Mouse (Mus musculus) layer of hippocampus, adult 2 months (tissue): ENCODE results near the gene Otoa. TPM values are rescaled to one million over a fixed set of nuclear protein-coding genes. Genes with fewer than 3 reads are reported as not detected.
A peak's percentile ranks its signal among the peaks of the same experiment; 100 is the strongest.

Experiments used
- DNase-seq, 2 experiments: peaks; one replicate each; pipeline ENCODE4 v3.0.0; 2022; ENCODE audit warnings: low spot score in 2 of 2
- H3K27ac ChIP-seq: fragments of 200-600 bp; 2 replicates; pipeline ENCODE4 v1.8.1; 2022
- H3K4me3 ChIP-seq: fragments of 200-600 bp; 2 replicates; pipeline ENCODE4 v1.8.1; 2022; ENCODE audit warnings: mild to moderate bottlenecking
- CTCF ChIP-seq: fragments of 200-600 bp; conservative IDR thresholded peaks from 2 replicates; pipeline ENCODE4 v1.8.1; 2022; ENCODE audit warnings: antibody characterized with exemption, mild to moderate bottlenecking, moderate library complexity
- total RNA-seq, 2 experiments: library from RNA; stranded (reverse); gene quantifications; 2 replicates each; pipeline ENCODE4 v1.2.3; 2021

The Otoa gene
- total RNA-seq, 2 experiments from 2014 or later: 0.54 TPM

GRCm38 (mm10) chr7:121064309-121064708 lies 17.1 kb upstream of the Otoa start:
- TF ChIP-seq CTCF: peak; percentile 82
- Histone ChIP-seq H3K27ac (no peak overlapping the region), H3K4me3 (no peak overlapping the region)
- peak in 1 of 2 experiments; percentile 28 for DNase-seq

DNA sequence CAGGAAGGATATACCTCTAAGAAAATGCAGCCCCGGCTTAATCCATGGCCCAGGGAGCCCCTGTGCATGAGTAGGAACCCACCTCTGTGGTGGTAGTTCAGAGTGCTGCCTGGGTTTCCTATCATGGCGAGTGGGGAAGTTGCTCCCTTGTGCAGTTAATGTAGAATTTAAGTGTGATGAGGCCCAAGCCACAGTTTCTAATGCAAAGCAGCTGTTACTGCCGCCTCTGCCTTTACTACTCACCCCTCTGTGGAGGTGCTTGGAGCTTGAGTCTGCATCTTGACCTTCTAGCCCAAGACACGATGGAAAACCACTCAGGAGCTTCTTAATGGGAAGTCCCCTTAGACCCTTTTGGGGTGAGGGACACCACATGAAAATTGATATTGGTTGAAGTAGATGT lies 10.2 kb upstream of the Otoa start:
- no peak for DNase-seq
- no peak overlapping the region for H3K4me3 ChIP-seq
- no peak for TF ChIP-seq CTCF
- no peak overlapping the region for H3K27ac ChIP-seq

GRCm38 (mm10) chr7:121072506-121072905 lies 8.9 kb upstream of the Otoa start:
- H3K4me3 ChIP-seq: no peak overlapping the region
- no peak for TF ChIP-seq CTCF
- no peak for DNase-seq
- H3K27ac ChIP-seq: no peak overlapping the region

DNA sequence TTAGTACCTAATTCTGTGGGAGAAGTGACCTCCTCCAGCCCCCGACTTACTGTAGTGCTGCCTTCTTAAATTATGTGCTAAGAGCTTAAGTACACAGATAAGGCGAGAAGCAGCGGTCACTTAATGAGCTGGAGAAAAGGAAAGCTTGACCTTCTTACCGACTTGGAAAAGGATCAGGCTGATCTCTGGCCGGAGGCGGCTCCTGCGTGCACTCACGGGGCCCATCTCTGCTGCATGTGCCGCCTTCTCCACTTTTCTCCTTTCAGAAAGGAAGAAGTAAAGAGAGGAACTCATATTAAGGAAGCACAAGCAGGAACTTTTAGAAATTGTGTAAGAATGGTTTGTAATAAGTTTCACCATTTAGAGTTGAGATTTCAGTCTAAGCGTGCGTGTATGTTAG lies 7.2 kb upstream of the Otoa start, which contains the start of gene Igsf6:
TSS of gene Igsf6 (minus strand) at position 292 of the 400 bp plus-strand sequence.
- H3K27ac ChIP-seq: no peak within 1 kb of the TSS; the same call in 1 of the 2 replicates
- no peak for DNase-seq
- no peak for TF ChIP-seq CTCF
- H3K4me3 ChIP-seq: no peak within 1 kb of the TSS

DNA sequence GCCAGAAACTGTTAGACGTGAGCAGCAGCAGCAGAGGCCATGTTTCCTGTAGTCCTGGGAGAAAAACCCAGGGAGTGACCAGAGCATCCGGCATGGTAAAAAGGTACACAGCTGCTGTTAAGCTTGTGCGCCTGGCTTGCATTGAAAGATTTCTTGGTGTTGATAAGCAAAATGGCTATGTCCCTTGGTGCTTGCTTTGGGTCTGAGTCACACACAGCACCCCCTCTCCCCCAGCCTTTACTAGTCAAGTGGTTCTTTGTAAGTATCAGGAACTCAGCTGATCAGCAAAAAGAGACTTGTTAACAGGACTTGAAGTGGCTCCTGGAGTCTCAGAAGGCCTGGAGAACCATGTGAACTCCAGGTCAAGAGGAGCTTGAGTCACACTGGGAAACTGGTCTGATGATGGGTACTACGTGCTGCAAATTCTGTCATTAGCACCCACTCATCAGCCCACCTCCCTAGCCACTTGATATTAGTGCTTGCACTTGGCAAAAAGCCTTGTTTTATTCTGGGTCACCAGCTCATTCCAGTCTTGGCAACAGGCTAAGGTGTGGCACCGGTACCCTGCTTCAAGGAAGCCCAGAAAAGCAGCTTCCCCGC lies 6.5 kb upstream of the Otoa start:
- H3K4me3 ChIP-seq: no peak overlapping the region
- DNase-seq: no peak
- no peak overlapping the region; the same call in 1 of the 2 replicates for H3K27ac ChIP-seq
- TF ChIP-seq CTCF: no peak

- Histone ChIP-seq H3K27ac (no peak overlapping the region), H3K4me3 (no peak overlapping the region)
- DNase-seq: no peak
- no peak for TF ChIP-seq CTCF
These were observed 6.0 kb upstream of the Otoa start for GRCm38 (mm10) chr7:121075416-121075815.

DNA sequence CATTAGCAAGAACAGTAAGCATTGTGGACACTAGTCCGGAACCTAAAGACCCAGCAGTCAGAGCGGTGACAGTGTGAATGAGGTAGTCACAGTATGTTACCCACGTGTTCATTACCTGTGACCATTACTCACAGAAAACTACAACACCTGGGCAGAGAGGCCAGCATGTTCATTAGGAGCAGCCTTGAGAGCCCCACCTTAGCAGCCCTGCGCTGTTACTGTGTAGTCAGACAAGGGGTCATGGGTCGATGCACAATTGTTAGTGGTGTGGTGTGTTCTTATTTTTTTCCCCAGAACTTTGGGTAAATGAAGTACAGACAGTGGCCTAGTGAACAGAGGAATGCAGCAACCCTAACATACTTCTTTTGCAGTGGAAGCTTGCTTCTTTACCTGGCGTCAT lies 4.1 kb upstream of the Otoa start:
- DNase-seq: no peak
- H3K27ac ChIP-seq: no peak overlapping the region
- TF ChIP-seq CTCF: no peak
- H3K4me3 ChIP-seq: no peak overlapping the region

DNA sequence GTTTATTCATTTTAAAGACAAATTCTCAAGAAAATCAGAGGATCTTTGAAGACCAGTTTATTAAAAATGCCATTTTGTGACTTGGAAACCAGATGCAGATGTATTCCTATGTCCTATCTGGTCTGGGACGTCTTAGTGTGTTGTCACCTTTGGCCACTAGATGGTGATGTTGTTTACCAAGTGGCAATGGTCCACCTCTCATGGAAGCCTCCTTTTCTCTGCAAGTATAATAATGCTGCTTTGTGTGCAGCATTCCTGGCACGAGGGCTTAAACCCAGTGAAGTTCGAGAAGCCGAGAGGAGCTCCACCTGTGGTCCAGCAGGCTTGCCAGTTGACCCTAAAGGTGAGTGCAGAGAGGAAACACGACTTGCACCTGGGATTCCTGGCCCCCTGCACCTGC lies 3.6 kb upstream of the Otoa start:
- TF ChIP-seq CTCF: peak; percentile 88
- H3K27ac ChIP-seq: no peak overlapping the region
- no peak overlapping the region for H3K4me3 ChIP-seq
- peak; percentile 72 to 82 for DNase-seq

GRCm38 (mm10) chr7:121081816-121082215 lies 366 bp downstream of the Otoa start:
- H3K27ac ChIP-seq: no peak overlapping the region
- TF ChIP-seq CTCF: no peak
- H3K4me3 ChIP-seq: no peak overlapping the region
- DNase-seq: no peak

- Histone ChIP-seq H3K4me3 (no peak overlapping the region), H3K27ac (no peak overlapping the region)
- no peak for TF ChIP-seq CTCF
- DNase-seq: no peak
These were observed 1.6 kb downstream of the Otoa start for GRCm38 (mm10) chr7:121082949-121083513.

GRCm38 (mm10) chr7:121084840-121085453 lies 3.5 kb downstream of the Otoa start:
- Histone ChIP-seq H3K27ac (no peak overlapping the region), H3K4me3 (no peak overlapping the region)
- DNase-seq: no peak
- TF ChIP-seq CTCF: no peak

DNA sequence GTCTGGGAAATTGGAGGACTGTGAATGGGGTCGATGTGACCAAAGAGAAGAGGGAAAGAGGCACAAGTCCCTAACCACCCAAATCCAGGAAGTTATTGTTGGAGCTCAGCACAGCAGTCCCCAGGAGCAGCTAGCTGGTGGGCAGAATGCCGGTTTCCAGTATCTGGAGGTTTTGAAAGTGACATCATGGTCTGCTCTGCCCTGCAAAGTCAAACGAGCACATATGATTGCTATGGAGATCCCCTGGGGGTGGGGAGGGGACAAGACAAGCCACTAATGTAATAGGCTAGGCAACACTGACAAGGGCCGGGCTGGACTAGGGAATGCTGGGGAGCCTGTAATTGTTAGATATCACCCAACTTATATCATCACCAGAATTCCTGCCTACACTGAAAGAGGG lies 4.0 kb downstream of the Otoa start:
- no peak for TF ChIP-seq CTCF
- DNase-seq: no peak

DNA sequence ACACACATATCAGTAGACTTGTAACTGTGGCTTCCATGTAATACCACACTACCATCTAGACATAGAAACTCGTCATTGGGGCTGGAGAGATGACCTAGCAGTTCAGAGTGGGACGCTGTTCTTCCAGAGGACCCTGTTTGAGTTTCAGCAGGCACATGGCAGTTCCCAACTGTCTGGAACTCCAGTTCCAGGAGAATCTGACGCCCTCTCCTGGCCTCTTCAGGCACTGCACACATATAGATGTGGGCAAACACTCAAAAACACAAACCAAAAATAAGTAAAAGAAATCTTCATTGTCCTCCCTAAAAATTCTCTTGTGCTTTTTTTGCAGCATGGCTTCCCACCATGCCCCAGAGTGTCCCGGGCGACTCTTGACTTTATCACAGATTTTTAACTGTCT lies 7.3 kb downstream of the Otoa start:
- Histone ChIP-seq H3K27ac (no peak overlapping the region), H3K4me3 (no peak overlapping the region)
- no peak for DNase-seq
- TF ChIP-seq CTCF: peak; percentile 49

More for the DNA sequence above, 4.0 kb downstream of the Otoa start:
- Histone ChIP-seq H3K4me3 (no peak overlapping the region), H3K27ac (no peak overlapping the region)

- TF ChIP-seq CTCF: no peak
- Histone ChIP-seq H3K4me3 (no peak overlapping the region), H3K27ac (no peak overlapping the region)
- DNase-seq: no peak
These were observed 9.3 kb downstream of the Otoa start for GRCm38 (mm10) chr7:121090748-121091147.
